Mouse (Mus musculus): Measurements from ENCODE around the gene Cptp.

DNA sequence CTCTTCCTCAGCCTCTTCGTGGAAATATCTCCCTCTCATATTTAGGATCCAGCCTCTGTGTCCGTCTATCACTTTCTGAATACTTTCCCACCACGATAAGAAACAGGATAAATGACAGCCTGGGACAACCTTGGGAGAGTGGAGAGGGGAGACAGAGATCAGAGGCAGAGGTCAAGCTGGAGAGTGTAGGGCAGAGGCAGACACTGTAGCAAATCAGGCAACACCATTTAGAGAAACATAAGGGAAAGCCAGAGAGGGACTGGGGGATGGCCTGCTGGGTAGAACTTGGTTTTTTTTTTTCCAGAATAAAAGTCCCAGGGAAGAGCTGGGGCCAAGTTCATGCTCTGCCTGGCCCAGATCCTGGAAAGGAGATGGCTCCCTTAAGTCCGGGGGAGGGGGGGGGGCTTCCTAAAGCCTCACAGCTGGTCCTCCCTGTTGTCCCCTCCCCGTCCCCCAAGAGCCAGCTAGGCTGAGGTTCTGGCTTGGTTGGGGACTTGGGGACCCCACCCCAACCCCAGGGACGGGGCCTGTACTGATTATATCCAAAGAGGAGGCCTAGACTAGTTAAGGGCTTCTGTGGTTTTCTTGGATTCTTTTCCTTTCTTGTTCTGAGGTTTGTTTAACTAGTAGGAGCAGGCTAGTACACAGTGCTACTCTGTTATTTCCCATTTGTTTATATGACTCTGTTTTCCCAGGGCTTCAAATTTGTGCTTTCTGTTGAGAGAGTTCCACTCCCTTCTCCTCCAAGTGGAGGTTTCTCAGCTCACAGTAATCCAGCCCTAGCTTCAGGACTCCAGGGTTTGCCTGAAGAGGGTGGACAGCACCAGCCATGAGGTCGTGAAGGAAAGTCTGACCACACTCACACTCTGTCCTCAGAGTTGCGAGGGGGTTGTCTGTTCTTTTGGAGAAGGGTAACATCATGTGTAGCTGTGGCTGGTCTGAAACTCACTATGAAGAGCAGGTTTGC, 30.8 kb downstream of the Cptp start:
- TF ChIP-seq POLR2A (IDR thresholded peaks at IDR 0.05; ENCODE audit: borderline replicate concordance, control insufficient read depth, low read depth, low read length) (no peak), CTCF (IDR thresholded peaks at IDR 0.05; ENCODE audit: control insufficient read depth, insufficient read depth, low read length) (no peak)

Measured in bone marrow, adult 2 months (tissue).